Mouse (Mus musculus) MEL (cell line): ENCODE results near the gene Cacna1h. TPM values are rescaled to one million over a fixed set of nuclear protein-coding genes. Genes with fewer than 3 reads are reported as not detected.

Experiments
- DNase-seq: peaks from one replicate; pipeline ENCODE4 v3.0.0; 2011; ENCODE audit warnings: low read depth, low spot score
- H3K27ac ChIP-seq: 2 replicates; pipeline ENCODE4 v1.5.1; 2012; ENCODE audit warnings: low read depth, mild to moderate bottlenecking, control low read depth, low read length, moderate library complexity; ENCODE audit not compliant: control insufficient read depth
- H3K27me3 ChIP-seq, 2 experiments: fragments of 150-350 bp in 1 of 2; sonication (generic) in 1 of 2; 2 replicates each; pipeline ENCODE4 v1.6.1; 2012; ENCODE audit warnings: low read length in 2 of 2, mild to moderate bottlenecking in 2 of 2, improper control_type of control experiment in 1 of 2, moderate library complexity in 1 of 2; ENCODE audit not compliant: insufficient read depth in 2 of 2, control insufficient read depth in 1 of 2
- H3K36me3 ChIP-seq, 2 experiments: 2 replicates each; pipeline ENCODE4 v1.6.1; 2012 to 2014; ENCODE audit warnings: low read length in 2 of 2, improper control_type of control experiment in 1 of 2, inconsistent platforms in 1 of 2, mild to moderate bottlenecking in 1 of 2; ENCODE audit not compliant: insufficient read depth in 2 of 2, control insufficient read depth in 1 of 2
- H3K4me1 ChIP-seq, 2 experiments: fragments of 150-350 bp in 1 of 2; sonication (generic) in 1 of 2; 2 replicates each; pipeline ENCODE4 v1.6.1; 2012; ENCODE audit warnings: low read length in 2 of 2, improper control_type of control experiment in 1 of 2, mild to moderate bottlenecking in 1 of 2; ENCODE audit not compliant: insufficient read depth in 2 of 2, control insufficient read depth in 1 of 2
- H3K4me3 ChIP-seq, 2 experiments: fragments of 150-350 bp in 1 of 2; sonication (generic) in 1 of 2; 2 replicates each; pipeline ENCODE4 v1.5.1; 2012; ENCODE audit warnings: low read depth in 2 of 2, low read length in 2 of 2, mild to moderate bottlenecking in 2 of 2, moderate library complexity in 2 of 2, control low read depth in 1 of 2, improper control_type of control experiment in 1 of 2; ENCODE audit not compliant: control insufficient read depth in 1 of 2, insufficient read depth in 1 of 2
- H3K79me2 ChIP-seq: 2 replicates; pipeline ENCODE4 v1.6.1; 2012; ENCODE audit warnings: mild to moderate bottlenecking, low read length, moderate library complexity; ENCODE audit not compliant: control insufficient read depth, poor library complexity, insufficient read depth
- H3K9ac ChIP-seq: 2 replicates; pipeline ENCODE4 v1.6.1; 2012; ENCODE audit warnings: low read depth, mild to moderate bottlenecking, control low read depth, low read length, moderate library complexity; ENCODE audit not compliant: control insufficient read depth, poor library complexity, severe bottlenecking
- H3K9me3 ChIP-seq: fragments of 150-350 bp; sonication (generic); replicated peaks from 2 replicates; pipeline ENCODE4 v1.6.1; 2012; ENCODE audit warnings: mild to moderate bottlenecking, low read length, improper control_type of control experiment, moderate library complexity; ENCODE audit not compliant: insufficient read depth
- BHLHE40 ChIP-seq: IDR thresholded peaks from 2 replicates; pipeline ENCODE4 v1.6.1; 2012; ENCODE audit warnings: low read depth, mild to moderate bottlenecking, inconsistent platforms, low read length, improper control_type of control experiment, borderline replicate concordance
- CHD1 ChIP-seq: IDR thresholded peaks from 2 replicates; pipeline ENCODE4 v1.6.1; 2012; ENCODE audit warnings: low read depth, mild to moderate bottlenecking, inconsistent platforms, low read length, improper control_type of control experiment
- CHD2 ChIP-seq: IDR thresholded peaks from 2 replicates; pipeline ENCODE4 v1.6.1; 2011; ENCODE audit warnings: low read length, improper control_type of control experiment
- CTCF ChIP-seq, 3 experiments: IDR thresholded peaks in 2 of 3; conservative IDR thresholded peaks in 1 of 3; 2 replicates each; pipeline ENCODE4 v1.5.1; 2011 to 2012; ENCODE audit warnings: low read length in 3 of 3, low read depth in 2 of 3, mild to moderate bottlenecking in 2 of 3, improper control_type of control experiment in 1 of 3, inconsistent platforms in 1 of 3, mixed read lengths in 1 of 3, moderate library complexity in 1 of 3; ENCODE audit not compliant: control insufficient read depth in 1 of 3, insufficient read depth in 1 of 3, poor library complexity in 1 of 3, severe bottlenecking in 1 of 3
- ELF1 ChIP-seq: IDR thresholded peaks from 2 replicates; pipeline ENCODE4 v1.6.1; 2014; ENCODE audit warnings: low read depth, mild to moderate bottlenecking, inconsistent platforms, low read length, improper control_type of control experiment, moderate library complexity
- GABPA ChIP-seq: IDR thresholded peaks from 2 replicates; pipeline ENCODE4 v1.6.1; 2012; ENCODE audit warnings: low read depth, mild to moderate bottlenecking, inconsistent platforms, low read length, improper control_type of control experiment, moderate library complexity
- GATA1 ChIP-seq: IDR thresholded peaks from 2 replicates; pipeline ENCODE4 v1.6.1; 2011; ENCODE audit warnings: low read depth, low read length, improper control_type of control experiment
- JUND ChIP-seq: IDR thresholded peaks from 2 replicates; pipeline ENCODE4 v1.6.1; 2011; ENCODE audit warnings: low read depth, mild to moderate bottlenecking, improper control_type of control experiment, low read length
- KAT2A ChIP-seq: conservative IDR thresholded peaks from 2 replicates; pipeline ENCODE4 v1.6.1; 2012; ENCODE audit warnings: low read depth, low read length, improper control_type of control experiment, inconsistent platforms
- MAFK ChIP-seq: IDR thresholded peaks from 2 replicates; pipeline ENCODE4 v1.6.1; 2011; ENCODE audit warnings: low read depth, mild to moderate bottlenecking, low read length, improper control_type of control experiment, borderline replicate concordance
- MAX ChIP-seq: IDR thresholded peaks from 2 replicates; pipeline ENCODE4 v1.6.1; 2011; ENCODE audit warnings: low read length, improper control_type of control experiment
- MAZ ChIP-seq: IDR thresholded peaks from 2 replicates; pipeline ENCODE4 v1.6.1; 2012; ENCODE audit warnings: low read depth, mild to moderate bottlenecking, inconsistent platforms, low read length, improper control_type of control experiment
- MXI1 ChIP-seq: IDR thresholded peaks from 2 replicates; pipeline ENCODE4 v1.6.1; 2011; ENCODE audit warnings: mild to moderate bottlenecking, low read depth, low read length, improper control_type of control experiment
- MYB ChIP-seq: IDR thresholded peaks from 2 replicates; pipeline ENCODE4 v1.6.1; 2011; ENCODE audit warnings: mild to moderate bottlenecking, low read depth, low read length, improper control_type of control experiment
- NELFE ChIP-seq: IDR thresholded peaks from 2 replicates; pipeline ENCODE4 v1.6.1; 2011; ENCODE audit warnings: low read depth, low read length, improper control_type of control experiment
- NRF1 ChIP-seq: IDR thresholded peaks from 2 replicates; pipeline ENCODE4 v1.6.1; 2014; ENCODE audit warnings: low read depth, mild to moderate bottlenecking, inconsistent platforms, low read length, improper control_type of control experiment, moderate library complexity; ENCODE audit not compliant: poor library complexity, insufficient read depth, severe bottlenecking
- POLR2AphosphoS5 ChIP-seq: IDR thresholded peaks from 2 replicates; pipeline ENCODE4 v1.6.1; 2012; ENCODE audit warnings: low read depth, borderline replicate concordance, mild to moderate bottlenecking, inconsistent platforms, low read length, moderate library complexity, mixed read lengths
- RCOR1 ChIP-seq: IDR thresholded peaks from 2 replicates; pipeline ENCODE4 v1.6.1; 2012; ENCODE audit warnings: low read depth, mild to moderate bottlenecking, inconsistent platforms, low read length, improper control_type of control experiment
- TAL1 ChIP-seq: IDR thresholded peaks from 2 replicates; pipeline ENCODE4 v1.6.1; 2012; ENCODE audit warnings: mild to moderate bottlenecking, inconsistent platforms, low read length, moderate library complexity, mixed read lengths
- UBTF ChIP-seq: IDR thresholded peaks from 2 replicates; pipeline ENCODE4 v1.6.1; 2012; ENCODE audit warnings: low read depth, mild to moderate bottlenecking, inconsistent platforms, low read length, improper control_type of control experiment, moderate library complexity, borderline replicate concordance; ENCODE audit not compliant: insufficient read depth
- USF2 ChIP-seq, 2 experiments: IDR thresholded peaks; 2 replicates each; pipeline ENCODE4 v1.6.1; 2011 to 2012; ENCODE audit warnings: improper control_type of control experiment in 2 of 2, low read length in 2 of 2, borderline replicate concordance in 1 of 2, inconsistent platforms in 1 of 2, low read depth in 1 of 2, mild to moderate bottlenecking in 1 of 2; ENCODE audit not compliant: insufficient read depth in 1 of 2
- ZC3H11A ChIP-seq: IDR thresholded peaks from 2 replicates; pipeline ENCODE4 v1.6.1; 2012; ENCODE audit warnings: low read depth, mild to moderate bottlenecking, inconsistent platforms, low read length, improper control_type of control experiment
- ZMIZ1 ChIP-seq: IDR thresholded peaks from 2 replicates; pipeline ENCODE4 v1.6.1; 2012; ENCODE audit warnings: low read depth, mild to moderate bottlenecking, inconsistent platforms, low read length, improper control_type of control experiment, moderate library complexity
- ZNF384 ChIP-seq: IDR thresholded peaks from 2 replicates; pipeline ENCODE4 v1.6.1; 2012; ENCODE audit warnings: low read depth, mild to moderate bottlenecking, inconsistent platforms, low read length, improper control_type of control experiment
- polyA plus RNA-seq, 2 experiments: library from polyadenylated mRNA; stranded (reverse) in 1 of 2; unstranded in 1 of 2; fragments of >175 nt in 1 of 2; fragments of >200 nt in 1 of 2; gene quantifications; 2 replicates each; pipeline versions ENCODE4 v1.2.1 to v1.2.4; 2012; ENCODE audit warnings: low replicate concordance in 2 of 2, low read depth in 1 of 2; ENCODE audit not compliant: insufficient read length in 2 of 2, insufficient read depth in 1 of 2, missing spikeins in 1 of 2
- total RNA-seq: library from RNA; depleted of rRNA; stranded (reverse); fragments of 300-350 nt; gene quantifications from 2 replicates; pipeline ENCODE4 v1.2.3, GENCODE M21; 2012

Gene Cacna1h
- total and polyA plus RNA-seq, 3 experiments = 0.25 to 0.31 TPM; not detected in 1

DNA sequence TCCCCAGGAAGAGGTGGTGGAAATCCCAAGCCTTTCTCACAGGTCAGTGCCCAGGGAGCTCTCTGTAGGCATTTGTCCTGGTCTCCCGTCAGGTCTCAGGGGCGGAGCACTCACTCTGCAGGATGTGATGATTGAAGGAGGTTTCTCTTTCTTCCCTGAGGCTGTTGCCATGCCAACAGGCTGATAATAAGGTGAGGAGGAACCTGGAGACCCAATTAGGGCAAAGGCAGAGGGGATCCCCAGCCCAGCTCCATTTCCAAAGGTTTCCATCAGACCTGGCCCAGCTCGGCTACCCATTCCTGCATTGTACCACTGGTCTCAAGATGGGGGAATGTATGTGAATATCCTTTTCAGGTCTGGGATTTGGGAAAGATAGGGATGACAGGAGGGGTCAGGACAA lies 29.4 kb downstream of the Cacna1h start:
- Histone ChIP-seq H3K9ac (no peak overlapping the region), H3K27ac (no peak overlapping the region), H3K36me3 (no peaks in the 10 kb centered on the region), H3K4me3 (no peak overlapping the region), H3K4me1 (no peaks in the 10 kb centered on the region), H3K9me3 (no peaks in the 10 kb centered on the region), H3K79me2 (no peaks in the 10 kb centered on the region), H3K27me3 (no peaks in the 10 kb centered on the region)
- TF ChIP-seq KAT2A (no peak), GABPA (no peak), MAZ (no peak), BHLHE40 (no peak), MYB (no peak), JUND (no peak), GATA1 (no peak), USF2 (IDR thresholded peaks at IDR 0.05; ENCODE audit: borderline replicate concordance in 1 of 2, insufficient read depth in 1 of 2, low read depth in 1 of 2, low read length in 2 of 2) (no peak), MXI1 (no peak), MAX (no peak), ZNF384 (no peak), POLR2AphosphoS5 (no peak)
- DNase-seq = no peak

DNA sequence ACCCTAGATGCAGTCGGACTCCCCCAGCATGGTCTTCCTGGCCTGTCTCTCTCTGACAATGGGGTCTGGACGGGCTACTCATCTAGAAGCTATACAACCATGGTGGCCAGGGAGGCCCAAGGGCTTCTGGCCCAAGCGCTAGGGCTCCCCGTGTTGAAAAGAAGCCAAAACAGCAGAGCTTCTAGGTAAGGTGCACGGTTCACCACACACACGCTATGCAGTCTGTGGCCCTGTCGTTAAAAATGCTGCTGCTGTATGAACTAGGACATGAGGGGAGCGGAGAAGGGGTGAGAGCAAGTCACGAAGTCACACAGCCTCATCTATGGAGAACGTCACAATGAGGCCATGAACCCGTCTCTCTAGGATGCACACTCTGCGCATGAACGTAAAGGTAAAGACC lies 31.4 kb downstream of the Cacna1h start:
- no peaks in the 10 kb centered on the region for H3K27me3 ChIP-seq
- no peak for DNase-seq
- no peak overlapping the region for H3K27ac ChIP-seq
- H3K79me2 ChIP-seq = no peaks in the 10 kb centered on the region
- no peaks in the 10 kb centered on the region for H3K4me1 ChIP-seq
- TF ChIP-seq UBTF (no peak), CTCF (IDR thresholded peaks at IDR 0.05 in 2 of 3, conservative IDR thresholded peaks at IDR 0.05 in 1 of 3; ENCODE audit: control insufficient read depth in 1 of 3, insufficient read depth in 1 of 3, low read depth in 2 of 3, low read length in 3 of 3, poor library complexity in 1 of 3, severe bottlenecking in 1 of 3) (no peak), BHLHE40 (no peak), NELFE (no peak), RCOR1 (no peak), POLR2AphosphoS5 (no peak), NRF1 (no peak), MAFK (no peak), ZC3H11A (no peak), TAL1 (no peak), CHD2 (no peak), CHD1 (no peak), ELF1 (no peak), ZMIZ1 (no peak)
- H3K9ac ChIP-seq = no peak overlapping the region
- H3K36me3 ChIP-seq = no peaks in the 10 kb centered on the region
- H3K4me3 ChIP-seq = no peak overlapping the region
- no peaks in the 10 kb centered on the region for H3K9me3 ChIP-seq
